Mouse (Mus musculus) activated CD4-positive, CD25-positive, alpha-beta regulatory T cell, adult 4 months (primary cell): Measurements from ENCODE around the gene Khdc4. TPM values are rescaled to one million over a fixed set of nuclear protein-coding genes. Genes with fewer than 3 reads are reported as not detected.
A peak's percentile ranks its signal among the peaks of the same experiment; 100 is the strongest.
"Not testable (repeated sequence)": the region's sequence is repeated elsewhere in the genome, so short reads cannot be mapped to it uniquely, and the experiment has no call there.

Source experiments
- ATAC-seq: one replicate; pipeline ENCODE4 v1.8.0; 2017
- polyA plus RNA-seq, 2 experiments: library from polyadenylated mRNA; unstranded; fragments of 100-300 nt; shearing (Covaris generic); gene quantifications; one replicate each; pipeline ENCODE4 v1.2.1; 2017

The Khdc4 gene
- polyA plus RNA-seq, 2 experiments from 2014 or later: 43.2 to 46.4 TPM

DNA sequence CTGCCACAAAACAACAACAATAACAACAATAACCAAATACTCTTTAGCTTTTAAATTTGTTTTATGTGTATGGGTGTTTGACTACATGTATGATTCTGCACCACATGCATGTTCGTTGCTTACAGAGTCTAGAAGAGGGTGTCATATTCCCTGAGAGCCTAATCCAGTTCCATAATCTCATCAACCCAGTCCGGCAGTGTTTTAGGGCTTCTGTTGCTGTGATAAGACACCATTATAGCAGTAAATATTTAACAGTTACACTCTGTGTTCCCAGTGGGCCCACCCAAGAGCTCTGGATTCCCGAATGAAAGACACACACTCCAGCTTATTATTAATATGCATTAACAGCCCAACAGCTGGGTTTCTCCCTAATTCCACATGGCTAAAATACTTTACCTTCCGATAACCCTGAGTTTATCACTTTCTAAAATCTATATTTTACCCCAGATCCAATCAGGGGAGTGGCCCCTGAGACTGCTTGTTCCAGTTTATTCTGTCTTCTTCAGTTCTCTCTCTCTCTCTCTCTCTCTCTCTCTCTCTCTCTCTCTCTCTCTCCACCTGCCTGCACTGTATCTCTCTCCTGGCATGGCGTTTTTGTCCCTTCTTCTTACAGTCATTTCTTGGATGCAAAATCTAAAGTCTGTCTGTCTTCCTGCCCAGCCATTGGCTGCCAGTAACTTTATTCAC, 27.0 kb upstream of the Khdc4 start:
- ATAC-seq: no peak

DNA sequence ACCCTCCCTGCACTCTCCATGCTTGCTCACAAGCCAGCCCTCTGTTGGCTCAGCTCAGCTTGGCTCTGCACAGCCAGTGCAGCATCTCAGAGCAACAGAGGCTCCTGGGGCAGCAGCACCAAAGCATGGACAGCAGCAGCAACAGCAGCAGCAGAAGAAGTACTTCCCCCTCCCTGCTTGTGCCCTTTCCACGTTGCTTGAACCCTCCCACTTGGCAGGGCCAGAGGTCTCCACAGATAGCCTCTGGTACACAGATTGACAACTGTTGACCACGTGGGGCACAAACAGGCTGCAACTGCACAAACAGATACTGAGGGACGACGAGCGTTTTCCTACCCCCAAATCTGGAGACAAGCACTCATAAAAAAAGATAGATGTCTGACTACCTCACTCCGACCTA, 25.8 kb upstream of the Khdc4 start:
- ATAC-seq: no peak

DNA sequence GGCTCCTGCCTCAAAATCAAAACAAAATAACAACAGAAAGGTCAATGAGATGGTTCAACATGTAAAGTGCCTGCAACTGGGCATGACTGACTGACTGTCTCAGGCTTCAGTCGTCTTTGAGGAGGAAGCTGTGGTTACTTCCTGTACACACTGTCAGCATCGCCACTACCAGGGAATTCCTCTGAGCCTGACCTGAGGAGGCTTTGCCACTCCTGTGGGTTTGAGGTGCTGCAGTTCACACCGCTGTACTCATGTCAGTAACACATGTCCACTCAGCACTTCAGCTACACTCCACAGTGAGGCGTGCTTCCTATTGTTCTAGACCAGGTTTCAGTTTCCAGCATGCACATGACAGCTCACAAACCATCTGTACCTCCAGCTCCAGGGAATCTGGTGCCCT, 21.5 kb upstream of the Khdc4 start:
- ATAC-seq: peak; percentile 52

DNA sequence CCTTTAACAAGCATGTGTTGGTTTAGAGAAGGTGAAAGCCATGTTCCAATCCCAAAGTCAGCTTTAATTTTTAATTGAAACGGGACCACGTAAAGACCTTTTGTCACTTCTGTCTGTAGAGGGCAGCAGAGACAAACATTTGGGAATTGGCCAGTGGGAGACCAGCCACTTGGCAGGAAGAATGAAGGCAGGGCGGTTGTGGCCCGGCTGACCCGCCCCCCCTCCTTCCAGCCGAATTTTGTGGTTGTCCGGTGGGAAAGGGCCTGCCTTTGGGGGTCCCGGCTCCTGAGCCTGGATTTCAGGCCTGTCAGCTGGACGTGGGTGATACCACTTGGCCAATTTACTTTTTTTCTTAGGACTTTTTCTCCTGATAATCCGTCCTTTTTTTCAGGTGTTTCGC, 8.2 kb upstream of the Khdc4 start:
- ATAC-seq: peak; percentile 57

DNA sequence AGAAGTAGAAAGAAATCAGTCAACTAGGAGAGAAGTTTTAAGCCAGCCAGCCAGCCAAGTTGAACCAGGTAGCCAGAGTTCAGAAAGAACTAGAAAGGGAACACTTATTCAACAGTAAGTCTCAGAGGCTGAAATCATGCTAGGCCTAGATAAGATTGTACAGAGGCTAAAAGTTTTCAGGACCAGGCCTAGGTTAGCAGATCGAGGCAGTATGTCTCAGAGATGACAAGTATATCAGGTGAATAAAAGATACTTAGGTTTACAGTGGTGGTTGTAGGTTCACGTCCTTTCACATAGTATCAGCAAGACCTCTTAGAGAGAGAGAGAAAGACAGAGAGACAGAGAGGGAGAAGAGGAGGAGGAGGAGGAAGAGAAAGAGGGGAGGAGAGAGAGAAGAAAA, 1.8 kb upstream of the Khdc4 start:
- ATAC-seq: no peak

DNA sequence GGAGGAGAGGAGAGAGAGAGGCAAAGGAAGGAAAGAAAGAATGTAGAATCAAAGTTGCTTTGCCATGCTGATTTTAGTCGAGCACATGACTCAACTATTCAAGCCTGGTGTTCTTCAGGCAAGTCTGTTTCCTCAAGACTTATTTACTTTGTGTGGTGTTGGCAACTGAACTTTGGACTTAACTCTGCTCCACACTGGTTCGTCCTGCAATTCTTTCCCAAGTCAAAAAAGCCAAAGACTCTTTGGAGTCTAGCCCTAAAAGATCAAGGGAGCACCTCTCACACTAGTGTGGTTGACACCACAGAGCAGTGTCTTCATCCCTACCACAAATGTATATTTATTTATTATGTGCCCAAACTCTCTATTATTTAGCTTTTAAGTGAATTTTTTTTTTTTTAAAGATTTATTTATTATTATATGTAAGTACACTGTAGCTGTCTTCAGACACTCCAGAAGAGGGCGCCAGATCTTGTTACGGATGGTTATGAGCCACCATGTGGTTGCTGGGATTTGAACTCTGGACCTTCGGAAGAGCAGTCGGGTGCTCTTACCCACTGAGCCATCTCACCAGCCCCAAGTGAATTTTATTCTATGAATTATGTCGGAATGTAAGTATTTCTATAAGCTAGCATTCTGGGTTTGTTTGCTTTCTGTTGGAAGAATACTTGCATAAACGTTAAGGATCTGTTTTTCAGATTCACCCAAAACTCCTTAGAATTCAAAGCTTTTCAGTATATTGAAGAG, 1.2 kb upstream of the Khdc4 start:
- no peak for ATAC-seq

DNA sequence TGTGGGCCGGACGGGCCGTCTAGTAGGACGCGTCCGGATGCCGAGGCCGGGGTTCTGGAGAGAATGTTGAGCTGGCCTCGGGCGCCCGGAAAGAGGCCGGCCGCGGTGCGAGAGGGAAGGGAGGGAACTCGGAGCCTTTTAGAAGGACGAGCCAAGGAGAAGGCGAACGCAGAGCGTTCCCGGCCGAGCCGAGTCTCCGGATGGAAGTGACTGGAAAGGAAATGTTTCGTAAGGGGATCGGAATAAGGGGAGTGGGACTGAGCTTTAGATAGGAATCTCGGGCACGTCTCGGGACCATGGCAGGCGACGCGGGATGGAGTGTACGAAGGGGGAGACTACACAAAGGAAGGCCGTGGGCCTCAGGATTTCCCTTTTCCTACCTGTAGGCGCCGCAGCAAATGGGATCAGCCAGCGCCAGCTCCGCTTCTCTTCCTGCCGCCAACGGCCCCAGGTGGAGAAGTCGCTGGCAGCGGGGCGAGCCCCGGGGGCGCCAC, 402 bp downstream of the Khdc4 start:
- peak; percentile 0 for ATAC-seq

DNA sequence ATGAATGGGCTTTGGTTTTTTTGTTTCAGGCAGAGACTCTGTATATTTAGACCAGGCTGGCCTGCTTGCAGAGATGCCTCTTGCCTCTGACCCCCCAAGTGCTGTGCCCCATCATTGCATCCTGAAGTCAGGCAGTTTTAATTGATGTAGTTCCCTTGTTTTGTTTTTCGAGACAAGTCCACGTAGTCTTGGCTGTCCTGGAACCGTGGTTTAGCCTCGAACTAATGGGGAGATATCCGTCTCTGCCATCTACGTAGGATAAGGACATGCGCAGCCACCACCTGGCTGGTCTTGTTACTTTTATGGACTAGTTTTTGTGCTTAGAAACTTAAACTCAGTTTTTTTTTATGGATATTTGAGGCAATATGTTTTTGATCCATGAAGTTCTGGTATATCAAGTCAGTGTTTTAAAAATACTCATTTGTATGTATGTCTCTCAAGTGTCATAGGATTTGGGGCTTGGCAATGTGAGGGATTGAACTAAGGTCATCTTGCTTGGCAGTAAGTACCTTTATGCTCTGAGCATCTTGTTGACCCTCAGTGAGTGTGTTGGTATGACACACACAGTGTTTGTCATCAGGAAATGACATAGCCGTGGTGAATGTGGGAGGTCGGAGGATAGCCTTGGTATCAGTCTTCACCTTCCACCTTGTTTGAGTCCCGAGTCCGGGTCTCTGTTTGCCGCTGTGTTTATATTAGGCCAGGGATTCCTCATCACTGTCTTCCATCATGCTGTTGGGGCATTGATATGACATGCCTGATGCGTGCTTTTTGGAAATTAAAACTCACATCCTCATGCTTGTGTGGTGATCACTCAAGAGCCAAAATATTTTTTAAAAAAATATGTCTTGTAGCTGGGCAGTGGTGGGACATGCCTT, 1.4 kb downstream of the Khdc4 start:
- no peak for ATAC-seq

DNA sequence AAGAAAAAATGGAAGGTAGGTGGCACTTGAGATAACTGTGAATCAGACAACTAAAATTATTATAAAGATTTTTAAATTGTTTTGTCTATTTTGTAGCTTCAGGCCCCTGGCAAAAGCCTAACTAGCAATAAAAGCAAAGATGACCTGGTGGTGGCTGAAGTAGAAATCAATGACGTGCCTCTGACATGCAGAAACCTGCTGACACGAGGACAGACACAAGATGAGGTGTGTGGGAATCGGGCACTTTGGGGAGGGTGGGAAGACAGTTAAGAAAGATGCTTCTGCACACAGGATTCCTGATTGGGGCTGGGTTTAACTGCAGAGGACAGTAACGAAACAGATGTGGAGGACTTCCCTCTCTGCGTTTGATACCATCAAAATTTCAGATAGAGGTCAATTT, 3.5 kb downstream of the Khdc4 start:
- no peak for ATAC-seq

DNA sequence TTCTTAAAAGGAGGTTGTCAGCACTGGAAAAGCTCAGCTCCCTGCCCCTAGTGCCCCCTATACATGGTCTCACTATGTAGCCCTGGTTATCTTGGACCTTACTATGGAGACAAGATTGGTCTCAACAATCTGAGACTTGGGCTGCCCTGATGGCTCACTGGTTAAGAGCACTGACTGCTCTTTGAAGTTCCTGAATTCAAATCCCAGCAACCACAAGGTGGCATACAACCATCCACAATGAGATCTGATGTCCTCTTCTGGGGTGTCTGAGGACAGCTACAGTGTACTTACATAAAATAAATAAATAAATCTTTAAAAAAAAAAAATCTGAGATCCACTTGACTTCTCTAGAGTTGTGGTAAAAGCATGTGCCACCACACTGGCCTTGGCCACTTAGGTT, 9.9 kb downstream of the Khdc4 start:
- ATAC-seq: no peak

DNA sequence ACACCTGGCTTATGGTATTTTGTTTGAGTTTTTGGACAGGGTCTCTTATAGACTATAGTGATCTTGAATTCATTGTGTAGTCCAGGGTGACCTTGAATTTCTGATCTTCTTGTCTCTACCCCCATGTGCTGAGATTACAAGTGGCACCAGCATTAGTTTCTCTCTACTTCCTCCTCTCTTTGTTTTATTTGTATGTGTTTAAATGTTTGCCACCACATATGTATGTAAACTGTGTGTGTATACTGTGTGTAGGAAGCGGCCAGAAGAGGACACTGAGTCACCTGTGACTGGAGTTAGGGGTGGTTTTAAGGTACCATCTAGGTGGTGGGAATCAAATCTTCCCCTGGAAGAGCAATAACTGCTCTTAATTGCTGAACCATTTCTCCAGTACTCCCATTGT, 12.4 kb downstream of the Khdc4 start:
- ATAC-seq: no peak

DNA sequence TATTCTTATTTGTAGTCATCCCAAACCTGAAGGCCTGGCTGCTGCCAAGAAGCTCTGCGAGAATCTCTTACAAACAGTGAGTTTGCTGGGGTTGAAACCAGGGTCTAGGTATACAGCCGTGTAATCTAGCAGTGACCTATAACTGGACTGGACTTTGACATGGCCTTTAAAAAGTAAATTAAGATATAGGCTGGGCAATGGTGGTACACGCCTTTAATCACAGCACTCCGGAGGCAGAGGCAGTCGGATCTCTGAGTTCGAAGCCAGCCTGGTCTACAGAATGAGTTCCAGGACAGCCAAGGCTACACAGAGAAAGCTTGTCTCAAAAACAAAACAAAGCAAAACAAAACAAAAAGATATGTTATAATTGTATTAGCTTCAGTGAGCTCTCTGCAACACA, 13.2 kb downstream of the Khdc4 start:
- no peak for ATAC-seq

DNA sequence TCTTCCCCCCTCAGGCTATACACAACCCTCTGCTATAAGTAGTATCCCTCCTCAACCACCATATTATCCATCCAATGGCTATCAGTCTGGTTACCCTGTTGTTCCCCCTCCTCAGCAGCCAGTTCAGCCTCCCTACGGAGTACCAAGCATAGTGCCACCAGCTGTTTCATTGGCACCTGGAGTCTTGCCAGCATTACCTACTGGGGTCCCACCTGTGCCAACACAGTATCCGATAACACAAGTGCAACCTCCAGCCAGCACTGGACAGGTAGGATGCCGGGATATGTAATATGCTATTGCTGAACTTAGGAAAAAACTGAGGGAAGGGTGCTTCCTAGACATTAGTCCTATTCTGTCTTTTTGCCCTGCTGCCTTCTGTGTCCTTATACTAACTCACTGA, 14.6 kb downstream of the Khdc4 start:
- ATAC-seq: no peak

DNA sequence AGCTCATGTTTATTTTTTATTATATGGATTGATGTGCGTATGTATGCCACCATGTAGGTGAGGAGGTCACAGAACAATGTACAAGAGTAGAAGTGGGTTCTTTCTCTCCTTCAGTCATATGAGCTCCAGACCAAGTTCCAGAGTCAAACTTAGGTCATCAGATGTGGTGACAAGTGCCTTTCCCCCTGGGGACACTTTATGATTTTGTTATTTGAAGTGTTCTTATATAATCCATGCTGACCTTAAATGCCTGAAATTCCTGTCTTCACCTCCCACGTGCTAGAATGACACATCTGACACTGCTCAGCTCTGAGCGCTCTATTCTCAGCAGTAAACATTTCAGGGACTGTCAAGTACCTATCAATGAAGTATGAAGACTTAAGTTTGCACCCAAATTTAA, 15.6 kb downstream of the Khdc4 start:
- ATAC-seq: no peak

DNA sequence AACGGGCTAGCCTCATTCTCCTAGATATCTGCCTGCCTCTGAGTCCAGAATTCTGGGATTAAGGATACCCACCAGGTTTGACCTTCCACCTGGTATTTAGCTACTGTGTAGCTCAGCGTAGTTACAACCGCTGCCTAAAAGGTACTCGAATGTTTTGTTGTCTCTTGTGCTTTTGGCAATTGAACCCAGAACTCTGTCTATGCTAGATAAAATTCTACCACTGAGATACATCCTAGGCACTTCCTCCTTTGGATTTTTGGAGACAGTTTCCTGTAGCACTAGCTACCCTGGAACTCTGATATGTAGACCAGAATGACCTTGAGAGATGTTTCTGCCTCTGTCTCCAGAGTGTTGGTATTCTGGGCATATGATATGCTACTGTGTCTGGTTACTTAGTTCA, 28.1 kb downstream of the Khdc4 start:
- ATAC-seq: no peak

DNA sequence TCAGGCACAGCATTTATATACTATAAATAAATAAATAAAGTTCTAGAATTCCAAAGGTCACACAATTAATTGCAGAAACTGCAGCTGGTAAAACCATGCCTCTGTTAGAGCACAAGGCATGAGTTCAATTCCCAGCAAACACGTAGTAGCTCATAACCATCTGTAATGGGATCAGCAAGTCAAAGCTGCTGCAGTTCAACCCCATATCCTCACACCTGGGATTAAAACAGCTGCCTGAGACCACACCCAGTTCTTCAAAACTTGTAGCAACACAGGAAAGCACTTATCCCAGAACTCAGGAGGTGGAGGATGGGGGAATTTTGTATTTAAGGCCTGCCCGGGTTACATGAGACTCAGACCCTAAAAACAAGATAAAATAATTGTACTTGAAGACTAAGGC, 29.1 kb downstream of the Khdc4 start:
- ATAC-seq: no peak

DNA sequence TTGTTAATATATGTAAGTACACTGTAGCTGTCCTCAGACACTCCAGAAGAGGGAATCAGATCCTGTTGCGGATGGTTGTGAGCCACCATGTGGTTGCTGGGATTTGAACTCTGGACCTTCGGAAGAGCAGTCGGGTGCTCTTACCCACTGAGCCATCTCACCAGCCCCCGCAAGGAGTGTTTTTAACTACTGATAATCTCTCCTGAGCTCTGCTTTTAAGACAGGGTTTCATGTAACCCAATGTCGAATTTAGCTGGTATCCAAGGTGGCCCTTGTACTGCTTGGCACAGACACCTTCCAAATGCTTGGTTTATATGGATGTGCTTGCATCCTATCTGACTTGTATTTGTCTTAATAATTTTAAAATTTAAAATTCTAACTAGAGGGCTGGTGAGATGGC, 30.1 kb downstream of the Khdc4 start:
- ATAC-seq: not testable (repeated sequence)

DNA sequence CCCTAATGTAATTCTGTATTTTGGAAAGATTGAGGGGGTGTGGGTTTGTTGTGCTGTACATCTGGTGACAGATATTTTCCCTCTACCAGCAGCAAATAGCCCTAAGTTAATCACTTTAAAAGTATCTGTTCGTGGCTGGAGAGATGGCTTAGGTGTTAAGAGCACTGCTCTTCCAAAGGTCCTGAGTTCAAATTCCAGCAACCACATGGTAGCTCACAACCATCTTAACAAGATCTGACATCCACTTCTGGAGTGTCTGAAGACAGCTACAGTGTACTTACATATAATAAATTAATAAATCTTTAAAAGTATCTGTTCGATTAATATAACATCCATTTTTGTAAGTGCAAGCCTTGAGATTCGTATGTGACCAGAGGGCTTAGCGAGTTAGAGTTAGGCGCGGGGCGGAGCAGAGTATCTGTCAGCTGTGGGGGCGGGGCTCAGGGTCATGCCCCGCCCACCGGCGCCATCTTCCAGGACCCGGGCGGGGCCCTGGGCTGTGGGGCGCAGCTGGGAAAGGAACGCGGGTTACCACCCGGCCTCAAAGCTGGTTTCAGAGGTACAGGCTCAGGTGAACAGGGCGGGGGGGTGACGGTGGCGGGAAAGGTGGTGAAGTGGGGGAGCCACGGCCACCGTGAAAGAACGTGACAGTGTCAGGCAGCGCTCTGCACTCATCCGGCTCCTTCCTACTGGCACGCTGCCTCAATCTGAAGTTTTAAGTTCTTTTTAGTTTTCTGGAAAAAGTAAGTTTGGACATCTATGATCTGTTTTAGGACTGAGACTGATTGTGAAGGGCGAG, 31.0 kb downstream of the Khdc4 start, which contains the start of gene Rit1:
Gene Rit1, plus strand, starts transcription at position 440 of the 799 bp plus-strand sequence.
- ATAC-seq: peak; percentile 96

DNA sequence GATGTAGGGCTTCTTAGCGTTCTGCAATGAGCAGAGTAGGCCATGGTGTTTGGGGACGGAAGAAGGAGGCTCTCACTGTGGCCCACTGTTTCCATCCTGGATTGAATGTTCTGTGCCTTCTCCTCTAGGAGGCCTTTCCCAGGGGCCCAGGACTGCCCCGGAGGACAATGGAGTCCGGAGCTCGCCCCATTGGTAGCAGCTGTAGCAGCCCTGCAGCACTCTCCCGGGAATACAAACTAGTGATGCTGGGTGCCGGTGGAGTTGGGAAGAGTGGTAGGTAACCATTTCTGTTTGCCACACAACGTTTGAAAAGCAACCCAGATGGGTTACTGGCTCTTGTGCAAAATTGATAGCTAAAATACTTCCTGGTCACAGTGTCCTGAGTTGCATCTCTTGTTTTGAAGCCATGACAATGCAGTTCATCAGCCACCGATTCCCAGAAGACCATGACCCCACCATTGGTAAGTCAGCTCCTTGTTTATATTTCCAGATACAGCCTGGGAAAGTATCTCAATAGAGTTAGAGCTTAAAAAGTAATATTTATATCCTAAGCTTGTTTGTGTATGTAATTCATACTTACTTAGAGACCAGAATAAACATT, 31.7 kb downstream of the Khdc4 start:
- no peak for ATAC-seq

DNA sequence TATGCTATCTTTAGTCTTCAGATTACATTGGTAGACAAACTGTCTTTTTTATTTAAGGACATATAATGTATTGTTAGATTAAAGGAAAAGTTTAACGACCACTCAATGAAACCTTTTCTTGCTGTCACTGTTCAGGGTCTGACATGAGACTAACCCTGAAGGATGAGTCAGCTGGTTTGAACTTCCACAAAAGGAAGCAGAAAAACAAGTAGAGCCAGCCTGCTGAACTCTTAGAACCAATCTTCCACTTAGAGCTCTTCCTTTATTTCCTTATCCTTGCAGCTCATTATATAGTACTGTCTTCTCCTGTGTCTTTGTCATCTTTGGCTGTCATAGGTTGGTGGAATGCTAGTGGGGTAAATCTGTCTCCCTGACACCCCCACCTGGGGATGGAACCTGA, 32.2 kb downstream of the Khdc4 start:
- ATAC-seq: no peak

DNA sequence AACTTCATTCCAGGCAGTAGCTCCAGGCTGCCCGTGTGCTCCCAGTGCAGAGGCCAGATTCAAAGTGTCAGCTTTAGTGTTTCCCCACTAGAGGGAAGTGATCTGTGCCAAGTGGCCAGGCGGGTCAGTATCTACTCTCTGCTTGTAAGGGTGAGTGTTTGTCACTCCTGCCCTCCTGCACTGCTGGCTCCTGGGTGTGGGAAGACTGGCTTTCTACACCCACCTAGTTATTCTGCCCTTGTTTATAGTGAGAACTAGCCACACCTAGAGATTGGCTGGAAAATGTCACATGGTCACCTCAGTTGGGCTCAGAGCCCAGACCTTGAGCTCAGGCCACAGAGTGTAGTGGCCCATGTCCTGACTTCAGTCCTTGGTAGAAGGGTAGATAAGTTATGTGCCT, 33.5 kb downstream of the Khdc4 start:
- no peak for ATAC-seq

DNA sequence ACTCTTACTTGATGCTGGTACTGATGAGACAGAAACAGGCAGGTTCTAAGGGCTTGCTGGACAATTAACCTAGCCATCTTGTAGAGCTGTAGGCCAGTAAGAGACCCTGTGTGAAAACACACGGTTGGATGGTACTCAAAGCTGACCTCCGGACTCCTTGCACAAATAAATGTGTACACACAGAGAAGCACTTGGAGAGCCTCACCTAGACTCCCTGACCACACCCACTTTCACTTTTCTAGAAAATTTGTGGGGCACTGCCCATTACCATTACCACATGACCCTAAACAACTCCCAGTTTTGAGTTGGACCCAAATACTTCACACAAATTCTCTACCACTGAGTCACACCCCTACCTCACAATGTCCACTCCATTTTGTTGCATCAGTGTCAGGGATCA, 51.0 kb downstream of the Khdc4 start:
- no peak for ATAC-seq
